Mouse (Mus musculus) forebrain, embryonic 14.5 days (tissue): ENCODE results near the gene Oas1d. TPM values are rescaled to one million over a fixed set of nuclear protein-coding genes. Genes with fewer than 3 reads are reported as not detected.

Experiments used
- ATAC-seq: fragments of 200-750 bp; cut with Nextera tagmentation; 2 replicates; pipeline ENCODE4 v1.8.0; 2017; ENCODE audit warnings: mild to moderate bottlenecking, moderate library complexity
- DNase-seq: peaks from one replicate; pipeline ENCODE4 v3.0.0-alpha.2; 2015; ENCODE audit warnings: low spot score
- H3K27ac ChIP-seq: fragments of 300-500 bp; sonication (generic); 2 replicates; pipeline ENCODE4 v1.5.1; 2014; ENCODE audit warnings: low read depth, mild to moderate bottlenecking, control low read depth, low read length, moderate library complexity
- H3K27me3 ChIP-seq: fragments of 300-500 bp; sonication (generic); replicated peaks from 2 replicates; pipeline ENCODE4 v1.6.1; 2014; ENCODE audit warnings: low read length, control low read depth, mixed read lengths; ENCODE audit not compliant: control insufficient read depth, insufficient read depth
- H3K36me3 ChIP-seq: fragments of 300-500 bp; sonication (generic); 2 replicates; pipeline ENCODE4 v1.6.1; 2014; ENCODE audit warnings: low read length, control low read depth; ENCODE audit not compliant: control insufficient read depth, insufficient read depth
- H3K4me1 ChIP-seq: fragments of 300-500 bp; sonication (generic); 2 replicates; pipeline ENCODE4 v1.6.1; 2014; ENCODE audit warnings: antibody characterized with exemption, low read length, control low read depth; ENCODE audit not compliant: control insufficient read depth, insufficient read depth
- H3K4me2 ChIP-seq: fragments of 300-500 bp; sonication (generic); 2 replicates; pipeline ENCODE4 v1.6.1; 2014; ENCODE audit warnings: mild to moderate bottlenecking, control low read depth, low read length
- H3K4me3 ChIP-seq: fragments of 300-500 bp; sonication (generic); 2 replicates; pipeline ENCODE4 v1.5.1; 2014; ENCODE audit warnings: low read depth, low read length, control low read depth
- H3K9ac ChIP-seq: fragments of 300-500 bp; sonication (generic); 2 replicates; pipeline ENCODE4 v1.6.1; 2014; ENCODE audit warnings: mild to moderate bottlenecking, low read length, control low read depth, moderate library complexity
- H3K9me3 ChIP-seq: fragments of 300-500 bp; sonication (generic); replicated peaks from 2 replicates; pipeline ENCODE4 v1.6.1; 2016; ENCODE audit warnings: low read length, control low read depth, mixed read lengths; ENCODE audit not compliant: control insufficient read depth
- WGBS: fragments of 180-500 bp; shearing (Covaris S2); extraction: QIAGEN DNeasy Blood & Tissue Kit; methylation state at CpG from one replicate; pipeline ENCODE4 v1.1.7; 2014; 5-methylcytosine and 5-hydroxymethylcytosine counted together
- polyA plus RNA-seq: library from polyadenylated mRNA; unstranded; fragments of >200 nt; fragmentation: Nextera tagmentation; extraction: Ambion mirVana; gene quantifications from 2 replicates; pipeline ENCODE4 v1.2.1, GENCODE M21; 2014

The Oas1d gene
- polyA plus RNA-seq, 1 experiment from 2014 or later, result 0.11 TPM

GRCm38 (mm10) chr5:120969703-120970102 is 55.4 kb downstream of the Oas1d start:
- Histone ChIP-seq H3K4me2 (no peak overlapping the region), H3K9me3 (no peaks in the 10 kb centered on the region), H3K4me1 (0 out of 2 replicates have a peak, but pooled peaks cover 2% of the 10 kb centered on the region), H3K36me3 (no peaks in the 10 kb centered on the region), H3K9ac (no peak overlapping the region), H3K4me3 (no peak overlapping the region), H3K27ac (no peak overlapping the region), H3K27me3 (no peaks in the 10 kb centered on the region)
- 15% methylated on average over 4 of the region's 4 CpGs for WGBS
- peak; percentile 55 for DNase-seq
- ATAC-seq, result no peak

Other genes with a start within 250 kb of the Oas1d start
- 27.5 and 35.5 TPM in 2 replicates for gene Dtx1, start 202.6 kb upstream of the Oas1d start, polyA plus RNA-seq
- gene Oas2, start 164.7 kb upstream of the Oas1d start, polyA plus RNA-seq, result 0.11 and 0.42 TPM in 2 replicates
- 0.19 and 0.27 TPM in 2 replicates for gene Oas3, start 136.9 kb upstream of the Oas1d start, polyA plus RNA-seq
- 0.13 TPM in 1 of 2 replicates, not detected in the other for gene Oas1e, start 119.0 kb upstream of the Oas1d start, polyA plus RNA-seq
- 0.38 and 0.45 TPM in 2 replicates for gene Oas1c, start 102.0 kb upstream of the Oas1d start, polyA plus RNA-seq
- gene Oas1f, start 67.2 kb upstream of the Oas1d start, polyA plus RNA-seq, result not detected in 2 replicates
- gene Oas1h, start 53.1 kb upstream of the Oas1d start, polyA plus RNA-seq, result not detected in 2 replicates
- gene Oas1g, start 26.9 kb upstream of the Oas1d start, polyA plus RNA-seq, result not detected in 2 replicates
- 0.41 and 0.80 TPM in 2 replicates for gene Oas1a, start 7.0 kb upstream of the Oas1d start, polyA plus RNA-seq
- 10.9 and 17.0 TPM in 2 replicates for gene Rph3a, start 95.6 kb downstream of the Oas1d start, polyA plus RNA-seq